Mouse (Mus musculus) E14TG2a.4 (cell line): ENCODE measurements at regions not wholly inside any gene's neighbourhood (a gene's known extent, or its start where the extent isn't known, plus 50 kb on each side); places are given as distances from the start of the nearest gene placed in this dataset.

Source experiments
- H3K27me3 ChIP-seq: 2 replicates; pipeline ENCODE4 v1.6.1; 2014; ENCODE audit warnings: low read length, control low read depth; ENCODE audit not compliant: insufficient read depth
- H3K36me3 ChIP-seq: 2 replicates; pipeline ENCODE4 v1.6.1; 2014; ENCODE audit warnings: low read length, control low read depth; ENCODE audit not compliant: insufficient read depth
- H3K4me1 ChIP-seq: replicated peaks from 2 replicates; pipeline ENCODE4 v1.6.1; 2014; ENCODE audit warnings: low read depth, low read length, control low read depth
- H3K4me3 ChIP-seq: replicated peaks from 2 replicates; pipeline ENCODE4 v1.5.1; 2014; ENCODE audit warnings: mild to moderate bottlenecking, low read length
- H3K9me3 ChIP-seq: 2 replicates; pipeline ENCODE4 v1.6.1; 2014; ENCODE audit warnings: low read length, control low read depth
- CTCF ChIP-seq: conservative IDR thresholded peaks from 2 replicates; pipeline ENCODE4 v1.5.1; 2014; ENCODE audit warnings: low read length
- NANOG ChIP-seq: IDR thresholded peaks from 2 replicates; pipeline ENCODE4 v1.6.1; 2014; ENCODE audit warnings: borderline replicate concordance, low read length, mixed read lengths
- POU5F1 ChIP-seq: IDR thresholded peaks from 2 replicates; pipeline ENCODE4 v1.6.1; 2014; ENCODE audit warnings: low read length, borderline replicate concordance

DNA sequence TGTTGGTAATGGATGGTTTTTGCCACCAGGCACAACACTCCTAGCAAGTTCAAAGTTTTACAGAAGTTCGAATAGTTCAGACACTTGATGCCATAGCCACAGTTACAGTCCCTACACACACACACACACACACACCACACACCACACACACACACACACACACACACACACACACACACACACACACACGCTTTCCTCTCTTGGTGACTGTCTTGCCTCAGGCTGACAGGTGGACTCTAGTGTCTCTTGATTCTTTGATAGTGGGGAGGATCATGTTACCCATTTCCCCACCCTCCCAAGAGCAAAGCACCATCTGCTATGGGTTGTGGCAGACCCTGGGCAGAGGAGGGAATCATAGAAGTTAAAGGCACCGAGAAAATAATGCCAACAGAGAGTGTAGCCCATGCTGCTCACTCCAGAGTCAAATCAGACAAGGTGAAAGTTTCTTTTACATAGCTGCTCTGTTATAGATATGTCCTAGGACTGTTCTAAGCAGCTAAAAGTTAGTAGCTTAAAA is 75.9 kb downstream of the Klhl25 start:
- Histone ChIP-seq H3K4me1 (no peaks in the 10 kb centered on the region), H3K27me3 (no peaks in the 10 kb centered on the region), H3K4me3 (no peak overlapping the region), H3K36me3 (no peaks in the 10 kb centered on the region), H3K9me3 (no peaks in the 10 kb centered on the region)
- no peak for TF ChIP-seq POU5F1
- no peak for TF ChIP-seq NANOG
- TF ChIP-seq CTCF, result no peak

GRCm38 (mm10) chr7:75927537-75927936 is 79.4 kb downstream of the Klhl25 start:
- Histone ChIP-seq H3K4me1 (no peaks in the 10 kb centered on the region), H3K36me3 (no peaks in the 10 kb centered on the region), H3K4me3 (no peak overlapping the region), H3K27me3 (no peaks in the 10 kb centered on the region), H3K9me3 (no peaks in the 10 kb centered on the region)
- TF ChIP-seq POU5F1 (no peak), CTCF (peak; percentile 28; the same call in 1 of the 2 replicates)

GRCm38 (mm10) chr7:75943844-75944243 is 95.7 kb downstream of the Klhl25 start:
- H3K9me3 ChIP-seq, result no peaks in the 10 kb centered on the region
- TF ChIP-seq NANOG (no peak), POU5F1 (no peak), CTCF (no peak)
- no peaks in the 10 kb centered on the region for H3K4me1 ChIP-seq
- no peak overlapping the region for H3K4me3 ChIP-seq
- peaks cover 3% of the 10 kb centered on the region; the same call in 1 of the 2 replicates for H3K27me3 ChIP-seq
- no peaks in the 10 kb centered on the region for H3K36me3 ChIP-seq

- no peaks in the 10 kb centered on the region for H3K4me1 ChIP-seq
- peaks cover 16% of the 10 kb centered on the region; the same call in 1 of the 2 replicates for H3K27me3 ChIP-seq
Measured at GRCm38 (mm10) chr7:75955671-75956070, 107.6 kb downstream of the Klhl25 start.

DNA sequence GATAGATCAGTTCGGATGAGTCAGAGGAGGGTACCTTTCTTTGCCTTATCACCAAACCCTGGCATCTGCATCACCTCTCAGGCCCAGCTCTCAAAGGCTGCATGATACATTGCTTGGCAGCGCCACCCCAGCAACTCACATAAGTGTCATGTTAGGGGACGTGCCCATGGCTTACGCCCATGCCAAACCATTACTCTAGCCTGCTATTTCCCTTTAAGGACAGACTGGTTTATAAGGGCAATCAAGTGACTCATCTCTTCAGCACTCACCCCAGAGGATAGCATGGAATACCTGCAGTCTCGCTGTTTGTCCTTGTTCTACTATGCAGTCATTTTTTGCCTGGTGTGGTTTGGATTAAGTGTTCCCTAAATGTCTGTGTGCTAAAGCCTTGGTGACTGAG is 109.3 kb downstream of the Klhl25 start:
- Histone ChIP-seq H3K9me3 (no peaks in the 10 kb centered on the region), H3K36me3 (no peaks in the 10 kb centered on the region), H3K27me3 (peaks cover 13% of the 10 kb centered on the region; the same call in 1 of the 2 replicates), H3K4me1 (no peaks in the 10 kb centered on the region), H3K4me3 (no peak overlapping the region)
- TF ChIP-seq CTCF (no peak), NANOG (no peak), POU5F1 (no peak)

More at GRCm38 (mm10) chr7:75955671-75956070, 107.6 kb downstream of the Klhl25 start:
- Histone ChIP-seq H3K4me3 (no peak overlapping the region), H3K36me3 (no peaks in the 10 kb centered on the region), H3K9me3 (no peaks in the 10 kb centered on the region)
- no peak for TF ChIP-seq POU5F1
- no peak for TF ChIP-seq NANOG
- no peak for TF ChIP-seq CTCF

DNA sequence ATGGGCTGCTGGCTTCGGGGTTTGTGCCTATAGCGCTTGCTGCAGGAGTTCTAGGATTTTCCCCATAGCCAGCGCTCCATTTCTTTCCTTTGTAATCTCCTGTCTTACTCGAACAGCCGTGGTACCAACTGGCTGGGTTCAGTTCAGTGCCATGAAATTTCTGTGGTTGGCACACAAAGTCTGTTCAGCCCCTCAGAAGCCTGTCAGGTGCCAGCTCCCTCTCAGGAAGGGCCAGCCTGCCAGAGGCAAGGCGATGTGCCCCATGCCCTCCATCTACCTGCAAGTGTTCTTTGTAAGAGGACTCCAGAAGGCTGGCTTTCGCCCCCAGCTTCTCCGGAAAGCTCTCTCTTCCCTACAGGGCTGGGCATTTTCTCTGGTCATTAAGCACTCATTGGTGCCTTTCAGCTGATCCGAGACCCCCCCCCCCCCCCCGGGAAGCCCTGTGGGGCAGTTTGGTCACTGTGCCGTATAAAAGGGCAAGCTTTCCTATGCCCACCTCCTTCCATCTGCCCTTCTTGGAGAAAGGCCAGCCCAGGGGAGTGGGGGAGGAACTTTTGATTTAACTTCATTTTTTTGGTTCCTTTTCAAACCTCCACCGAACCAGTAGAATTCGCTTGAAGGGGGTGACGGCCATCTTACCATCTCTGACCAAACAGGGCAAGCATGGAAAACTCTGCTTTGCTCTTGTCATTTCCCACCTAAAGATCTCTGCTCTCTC is 112.0 kb downstream of the Klhl25 start:
- Histone ChIP-seq H3K4me1 (no peaks in the 10 kb centered on the region), H3K36me3 (no peaks in the 10 kb centered on the region), H3K4me3 (no peak overlapping the region), H3K27me3 (peaks cover 7% of the 10 kb centered on the region; the same call in 1 of the 2 replicates), H3K9me3 (no peaks in the 10 kb centered on the region)
- TF ChIP-seq NANOG, result no peak
- TF ChIP-seq POU5F1, result no peak
- no peak for TF ChIP-seq CTCF

GRCm38 (mm10) chr7:75968177-75968576 is 120.1 kb downstream of the Klhl25 start:
- Histone ChIP-seq H3K36me3 (no peaks in the 10 kb centered on the region), H3K4me1 (no peaks in the 10 kb centered on the region), H3K9me3 (peaks cover 12% of the 10 kb centered on the region), H3K27me3 (no peaks in the 10 kb centered on the region), H3K4me3 (no peak overlapping the region)
- no peak for TF ChIP-seq NANOG
- no peak for TF ChIP-seq POU5F1
- no peak for TF ChIP-seq CTCF

DNA sequence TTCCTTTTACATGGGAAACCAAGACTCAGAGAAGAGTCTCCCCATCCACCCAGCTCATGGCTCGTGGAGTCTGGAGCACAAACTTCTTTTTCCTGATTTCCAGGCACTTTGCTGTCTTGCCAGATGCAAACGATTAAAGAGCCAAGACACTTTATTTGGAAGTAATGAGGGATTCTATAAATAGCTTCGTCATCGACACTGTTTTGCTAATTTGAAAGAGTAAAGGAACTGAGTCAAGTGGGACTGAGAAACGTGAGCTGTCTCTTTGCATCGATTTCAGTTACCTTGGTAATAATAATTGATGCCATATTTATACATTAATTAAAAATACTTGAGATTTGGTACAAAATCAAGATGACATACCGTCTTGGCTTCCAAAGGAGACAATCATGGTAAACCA is 122.8 kb downstream of the Klhl25 start:
- H3K27me3 ChIP-seq, result no peaks in the 10 kb centered on the region
- H3K36me3 ChIP-seq, result no peaks in the 10 kb centered on the region
- H3K4me1 ChIP-seq, result no peaks in the 10 kb centered on the region
- H3K9me3 ChIP-seq, result peaks cover 12% of the 10 kb centered on the region
- no peak for TF ChIP-seq NANOG
- no peak for TF ChIP-seq POU5F1
- TF ChIP-seq CTCF, result no peak
- no peak overlapping the region for H3K4me3 ChIP-seq
